Mouse (Mus musculus) frontal cortex, postnatal 25 days (tissue): ENCODE measurements around the gene Elf2.

ENCODE experiments used
- DNase-seq, 2 experiments: peaks; one replicate each; pipeline ENCODE4 v3.0.0; 2022; ENCODE audit warnings: low spot score in 2 of 2

Elf2 gene

GRCm38 (mm10) chr3:51213111-51213510 lies 127.4 kb downstream of the Elf2 start:
- DNase-seq, result no peak

GRCm38 (mm10) chr3:51210485-51210884 lies 130.0 kb downstream of the Elf2 start:
- no peak for DNase-seq

DNA sequence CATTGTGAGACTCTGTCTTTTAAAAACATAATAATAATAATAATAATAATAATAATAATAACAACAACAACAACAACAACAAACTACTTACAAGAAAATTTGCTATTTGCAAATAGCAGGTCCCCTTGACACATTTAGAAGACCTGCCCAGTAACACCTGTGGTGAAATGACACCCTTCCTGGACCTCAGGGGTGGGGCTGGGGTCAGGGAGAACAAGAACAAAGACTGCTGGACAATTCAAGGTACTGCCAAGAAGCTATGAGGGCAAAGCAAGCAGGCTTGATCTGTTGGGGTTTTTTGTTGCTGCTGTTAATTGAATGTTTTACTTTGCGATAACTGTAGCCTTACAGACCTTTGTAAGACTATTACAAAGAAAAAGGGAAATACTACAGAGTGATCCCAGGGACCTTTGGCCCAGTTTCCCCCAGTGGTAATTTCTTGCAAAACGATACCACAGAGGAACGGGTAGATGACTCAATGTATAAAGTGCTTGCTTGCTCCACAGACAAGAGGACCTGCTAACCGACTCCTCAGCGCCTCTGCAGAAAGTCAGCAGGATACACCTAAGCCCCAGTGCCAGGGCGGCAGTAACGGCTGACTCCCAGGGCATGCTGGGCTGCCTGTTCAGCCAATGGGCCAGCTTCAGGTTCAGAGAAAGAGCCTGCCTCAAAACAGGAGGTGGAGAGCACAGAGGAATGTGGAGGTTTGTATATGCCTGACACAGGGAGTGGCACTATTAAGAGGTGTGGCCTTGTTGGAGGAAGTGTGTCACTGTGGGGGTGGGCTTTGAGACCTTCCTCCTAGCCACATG lies 130.8 kb downstream of the Elf2 start:
- DNase-seq, result no peak

DNA sequence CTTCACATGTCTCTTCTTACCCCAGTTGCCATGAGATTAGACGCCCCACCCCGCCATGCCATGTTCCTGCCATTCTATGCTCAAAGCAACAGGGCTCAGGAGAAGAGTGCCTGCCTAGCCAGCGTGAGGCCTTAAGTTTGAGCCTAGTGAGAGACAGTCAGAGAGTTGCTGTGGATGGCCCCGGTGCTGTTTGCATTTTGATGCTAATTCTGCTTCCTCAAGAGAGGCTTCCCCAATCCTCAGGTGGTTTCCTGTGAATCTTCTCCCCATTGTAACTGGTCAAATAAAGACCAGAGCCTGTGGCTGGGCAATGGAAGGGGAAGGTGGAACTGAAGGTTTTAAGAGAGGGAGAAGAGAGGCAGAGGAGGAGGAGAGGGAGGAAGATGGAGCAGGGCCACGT lies 131.8 kb downstream of the Elf2 start:
- no peak for DNase-seq

DNA sequence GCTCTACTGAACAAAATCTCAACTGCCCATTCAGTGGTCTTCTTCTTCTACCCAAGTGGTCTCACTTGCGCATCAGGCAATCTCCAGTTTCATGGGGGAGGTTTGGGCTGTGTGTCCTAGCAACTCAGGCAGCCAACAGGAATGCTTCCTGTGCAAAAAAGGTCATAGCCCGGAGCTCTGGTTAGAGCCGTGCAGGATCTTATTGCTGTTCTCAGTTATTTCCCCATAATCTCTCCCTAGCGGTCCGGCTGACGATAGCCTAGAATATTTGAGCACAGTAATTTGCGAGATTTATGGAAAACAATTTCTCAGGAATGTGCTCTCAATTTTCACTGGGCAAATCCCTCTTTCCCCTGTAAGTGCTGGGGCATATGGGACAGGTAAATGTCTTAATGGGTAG lies 133.9 kb downstream of the Elf2 start:
- no peak for DNase-seq

- DNase-seq, result no peak
These were observed 135.6 kb downstream of the Elf2 start for GRCm38 (mm10) chr3:51204897-51205296.

- DNase-seq, result no peak
These were observed 136.0 kb downstream of the Elf2 start for GRCm38 (mm10) chr3:51204441-51204840.

GRCm38 (mm10) chr3:51203906-51204305 lies 136.6 kb downstream of the Elf2 start:
- DNase-seq, result no peak
